Mouse (Mus musculus): ENCODE measurements around the gene Thpo. TPM values are rescaled to one million over a fixed set of nuclear protein-coding genes. Genes with fewer than 3 reads are reported as not detected.

Thpo gene
- total RNA-seq, 1 experiment = 0.18 TPM

- H3K4me3 ChIP-seq (ENCODE audit: insufficient read depth in 1 of 2, low read depth in 1 of 2, low read length in 2 of 2, poor library complexity in 1 of 2, severe bottlenecking in 1 of 2) = peak overlapping the region; percentile 85 to 87
- no peaks in the 10 kb centered on the region; the same call in 1 of the 2 replicates for H3K36me3 ChIP-seq (ENCODE audit: control insufficient read depth, insufficient read depth, low read length, poor library complexity, severe bottlenecking)
- peaks cover 5 to 16% of the 10 kb centered on the region in 2 experiments; a peak in 2 of 4 replicates for H3K4me1 ChIP-seq (ENCODE audit: control insufficient read depth in 2 of 2, insufficient read depth in 2 of 2, low read length in 2 of 2, poor library complexity in 1 of 2)
- in situ Hi-C loops (cut with MboI; ENCODE audit: low sequenced_read_pairs in 2 of 2, unreplicated experiment in 2 of 2) = no loop called here
- DNase-seq (ENCODE audit: low read depth, low spot score) = no peak
- peak overlapping the region; percentile 58 for H3K9ac ChIP-seq (ENCODE audit: insufficient read depth, low read depth, low read length, poor library complexity, severe bottlenecking)
- no peaks in the 10 kb centered on the region for H3K9me3 ChIP-seq (ENCODE audit: control insufficient read depth, insufficient read depth, low read depth, low read length)
- H3K27ac ChIP-seq (ENCODE audit: insufficient read depth, low read depth, low read length, poor library complexity, severe bottlenecking) = no peak overlapping the region
- TF ChIP-seq MAFK (IDR thresholded peaks at IDR 0.05; ENCODE audit: insufficient read depth, low read depth, low read length) = no peak
- no peak for TF ChIP-seq ZC3H11A (IDR thresholded peaks at IDR 0.05; ENCODE audit: borderline replicate concordance, low read depth, low read length)
These were observed 1.9 kb downstream of the Thpo start for GRCm38 (mm10) chr16:20732251-20732924.

- no peak for TF ChIP-seq MAFK (IDR thresholded peaks at IDR 0.05; ENCODE audit: insufficient read depth, low read depth, low read length)
- TF ChIP-seq CHD2 (IDR thresholded peaks at IDR 0.05; ENCODE audit: low read depth, low read length) = no peak
- no peak for TF ChIP-seq ZNF384 (IDR thresholded peaks at IDR 0.05; ENCODE audit: low read depth, low read length)
- TF ChIP-seq ZC3H11A (IDR thresholded peaks at IDR 0.05; ENCODE audit: borderline replicate concordance, low read depth, low read length) = no peak
- no peak overlapping the region; the same call in 1 of the 2 replicates for H3K9ac ChIP-seq (ENCODE audit: insufficient read depth, low read depth, low read length, poor library complexity, severe bottlenecking)
- peaks cover 5 to 16% of the 10 kb centered on the region in 2 experiments; a peak in 2 of 4 replicates for H3K4me1 ChIP-seq (ENCODE audit: control insufficient read depth in 2 of 2, insufficient read depth in 2 of 2, low read length in 2 of 2, poor library complexity in 1 of 2)
- no peaks in the 10 kb centered on the region for H3K9me3 ChIP-seq (ENCODE audit: control insufficient read depth, insufficient read depth, low read depth, low read length)
- H3K27ac ChIP-seq (ENCODE audit: insufficient read depth, low read depth, low read length, poor library complexity, severe bottlenecking) = no peak overlapping the region
- DNase-seq (ENCODE audit: low read depth, low spot score) = no peak
- H3K4me3 ChIP-seq (ENCODE audit: insufficient read depth in 1 of 2, low read depth in 1 of 2, low read length in 2 of 2, poor library complexity in 1 of 2, severe bottlenecking in 1 of 2) = peak overlapping the region in 1 of 2 experiments; percentile 87; a peak in 1 of 4 replicates
- in situ Hi-C loops (cut with MboI; ENCODE audit: low sequenced_read_pairs in 2 of 2, unreplicated experiment in 2 of 2) = no loop called here
- no peaks in the 10 kb centered on the region; the same call in 1 of the 2 replicates for H3K36me3 ChIP-seq (ENCODE audit: control insufficient read depth, insufficient read depth, low read length, poor library complexity, severe bottlenecking)
These were observed 2.6 kb downstream of the Thpo start for GRCm38 (mm10) chr16:20731688-20732087.

GRCm38 (mm10) chr16:20730293-20730711 is 4.0 kb downstream of the Thpo start:
- TF ChIP-seq CHD2 (IDR thresholded peaks at IDR 0.05; ENCODE audit: low read depth, low read length) = 0 out of 2 replicates have a peak, but pooled peaks have one; percentile 31
- no peak for TF ChIP-seq HCFC1 (IDR thresholded peaks at IDR 0.05; ENCODE audit: borderline replicate concordance, insufficient read depth, low read length)
- 0 out of 2 replicates have a peak overlapping the region, but pooled peaks have one; percentile 12 for H3K9ac ChIP-seq (ENCODE audit: insufficient read depth, low read depth, low read length, poor library complexity, severe bottlenecking)
- in situ Hi-C loops (cut with MboI; ENCODE audit: low sequenced_read_pairs in 2 of 2, unreplicated experiment in 2 of 2) = no loop called here
- H3K4me3 ChIP-seq (ENCODE audit: insufficient read depth in 1 of 2, low read depth in 1 of 2, low read length in 2 of 2, poor library complexity in 1 of 2, severe bottlenecking in 1 of 2) = peak overlapping the region; percentile 42 to 49
- DNase-seq (ENCODE audit: low read depth, low spot score) = no peak
- no peaks in the 10 kb centered on the region for H3K9me3 ChIP-seq (ENCODE audit: control insufficient read depth, insufficient read depth, low read depth, low read length)
- H3K4me1 ChIP-seq (ENCODE audit: control insufficient read depth in 2 of 2, insufficient read depth in 2 of 2, low read length in 2 of 2, poor library complexity in 1 of 2) = peaks cover 5 to 18% of the 10 kb centered on the region in 2 experiments; a peak in 2 of 4 replicates
- H3K27ac ChIP-seq (ENCODE audit: insufficient read depth, low read depth, low read length, poor library complexity, severe bottlenecking) = peak overlapping the region; percentile 63; the same call in 1 of the 2 replicates
- H3K36me3 ChIP-seq (ENCODE audit: control insufficient read depth, insufficient read depth, low read length, poor library complexity, severe bottlenecking) = peaks cover 1% of the 10 kb centered on the region; the same call in 1 of the 2 replicates

GRCm38 (mm10) chr16:20726384-20726783 is 7.9 kb downstream of the Thpo start:
- DNase-seq (ENCODE audit: low read depth, low spot score) = no peak
- TF ChIP-seq CHD2 (IDR thresholded peaks at IDR 0.05; ENCODE audit: low read depth, low read length) (no peak), ZC3H11A (IDR thresholded peaks at IDR 0.05; ENCODE audit: borderline replicate concordance, low read depth, low read length) (no peak), HCFC1 (IDR thresholded peaks at IDR 0.05; ENCODE audit: borderline replicate concordance, insufficient read depth, low read length) (no peak), MAFK (IDR thresholded peaks at IDR 0.05; ENCODE audit: insufficient read depth, low read depth, low read length) (no peak), ZNF384 (IDR thresholded peaks at IDR 0.05; ENCODE audit: low read depth, low read length) (no peak)
- Histone ChIP-seq H3K9ac (ENCODE audit: insufficient read depth, low read depth, low read length, poor library complexity, severe bottlenecking) (no peak overlapping the region), H3K36me3 (ENCODE audit: control insufficient read depth, insufficient read depth, low read length, poor library complexity, severe bottlenecking) (peaks cover 8% of the 10 kb centered on the region), H3K9me3 (ENCODE audit: control insufficient read depth, insufficient read depth, low read depth, low read length) (no peaks in the 10 kb centered on the region), H3K4me3 (ENCODE audit: insufficient read depth in 1 of 2, low read depth in 1 of 2, low read length in 2 of 2, poor library complexity in 1 of 2, severe bottlenecking in 1 of 2) (no peak overlapping the region), H3K27ac (ENCODE audit: insufficient read depth, low read depth, low read length, poor library complexity, severe bottlenecking) (no peak overlapping the region), H3K4me1 (ENCODE audit: control insufficient read depth in 2 of 2, insufficient read depth in 2 of 2, low read length in 2 of 2, poor library complexity in 1 of 2) (peaks cover 0 to 24% of the 10 kb centered on the region in 2 experiments; a peak in 3 of 4 replicates)
- in situ Hi-C loops (cut with MboI; ENCODE audit: low sequenced_read_pairs in 2 of 2, unreplicated experiment in 2 of 2) = no loop called here
